Mouse (Mus musculus) bone marrow, adult 2 months (tissue): ENCODE data around the gene Pde9a.

Experiments
- CTCF ChIP-seq: fragments of 200-500 bp; IDR thresholded peaks from 2 replicates; pipeline ENCODE4 v1.5.1; 2011; ENCODE audit warnings: low read length, control low read depth; ENCODE audit not compliant: control insufficient read depth, insufficient read depth
- POLR2A ChIP-seq: fragments of 200-500 bp; IDR thresholded peaks from 2 replicates; pipeline ENCODE4 v1.6.1; 2011; ENCODE audit warnings: low read depth, mild to moderate bottlenecking, control low read depth, low read length, borderline replicate concordance; ENCODE audit not compliant: control insufficient read depth

- TF ChIP-seq POLR2A (peak; percentile 63; the same call in 1 of the 2 replicates), CTCF (no peak)
Measured at GRCm38 (mm10) chr17:31511792-31512495, 125.9 kb downstream of the Pde9a start.
